Mouse (Mus musculus) CH12.LX (cell line): ENCODE data around the gene Olfr1425. TPM values are rescaled to one million over a fixed set of nuclear protein-coding genes. Genes with fewer than 3 reads are reported as not detected.
"Not testable (repeated sequence)": the region's sequence is repeated elsewhere in the genome, so short reads cannot be mapped to it uniquely, and the experiment has no call there.

ENCODE experiments used
- DNase-seq: peaks from one replicate; pipeline ENCODE4 v3.0.0-alpha.2; 2013; ENCODE audit errors: extremely low read depth
- H3K27ac ChIP-seq: 2 replicates; pipeline ENCODE4 v1.5.1; 2012; ENCODE audit warnings: low read depth, mild to moderate bottlenecking, control low read depth, moderate library complexity; ENCODE audit not compliant: insufficient read depth
- H3K27me3 ChIP-seq: replicated peaks from 2 replicates; pipeline ENCODE3; 2012; ENCODE audit warnings: inconsistent platforms
- H3K36me3 ChIP-seq, 2 experiments: replicated peaks in 1 of 2; 2 replicates each; pipeline versions ENCODE3 to v1.6.1; 2012; ENCODE audit warnings: inconsistent platforms in 1 of 2, low read length in 1 of 2, mild to moderate bottlenecking in 1 of 2, mixed read lengths in 1 of 2, moderate library complexity in 1 of 2; ENCODE audit not compliant: control insufficient read depth in 1 of 2, insufficient read depth in 1 of 2
- H3K4me1 ChIP-seq, 2 experiments: 2 replicates each; pipeline ENCODE4 v1.6.1; 2012; ENCODE audit warnings: inconsistent platforms in 1 of 2, moderate library complexity in 1 of 2; ENCODE audit not compliant: insufficient read depth in 2 of 2, control insufficient read depth in 1 of 2
- H3K4me2 ChIP-seq: 2 replicates; pipeline ENCODE4 v1.6.1; 2012; ENCODE audit warnings: low read depth, mild to moderate bottlenecking, control low read depth; ENCODE audit not compliant: poor library complexity, insufficient read depth, severe bottlenecking
- H3K4me3 ChIP-seq, 3 experiments: fragments of 150-350 bp in 1 of 3; sonication (generic) in 1 of 3; replicated peaks in 1 of 3; 2 replicates each; pipeline versions ENCODE3 to v1.5.1; 2011 to 2012; ENCODE audit warnings: low read depth in 2 of 3, low read length in 2 of 3, mild to moderate bottlenecking in 2 of 3, moderate library complexity in 2 of 3, control low read depth in 1 of 3, improper control_type of control experiment in 1 of 3, inconsistent platforms in 1 of 3, mixed read lengths in 1 of 3; ENCODE audit not compliant: poor library complexity in 1 of 3
- H3K79me2 ChIP-seq: replicated peaks from 2 replicates; pipeline ENCODE4 v1.6.1; 2012; ENCODE audit warnings: mild to moderate bottlenecking, moderate library complexity; ENCODE audit not compliant: control insufficient read depth, poor library complexity, insufficient read depth, severe bottlenecking; ENCODE audit errors: extremely low read depth
- H3K9ac ChIP-seq: 2 replicates; pipeline ENCODE4 v1.6.1; 2012; ENCODE audit warnings: low read depth, mild to moderate bottlenecking, control low read depth, moderate library complexity; ENCODE audit not compliant: insufficient read depth
- H3K9me3 ChIP-seq: replicated peaks from 2 replicates; pipeline ENCODE3; 2012; ENCODE audit warnings: low read length, inconsistent platforms, mixed read lengths
- BHLHE40 ChIP-seq: IDR thresholded peaks from 2 replicates; pipeline ENCODE4 v1.6.1; 2011; ENCODE audit warnings: mild to moderate bottlenecking, low read depth, low read length, improper control_type of control experiment
- CHD2 ChIP-seq: IDR thresholded peaks from 2 replicates; pipeline ENCODE4 v1.6.1; 2011; ENCODE audit warnings: low read length, improper control_type of control experiment
- CTCF ChIP-seq, 2 experiments: IDR thresholded peaks in 1 of 2; conservative IDR thresholded peaks in 1 of 2; 2 replicates each; pipeline ENCODE4 v1.5.1; 2011 to 2012; ENCODE audit warnings: low read depth in 2 of 2, low read length in 2 of 2, improper control_type of control experiment in 1 of 2, inconsistent platforms in 1 of 2, mild to moderate bottlenecking in 1 of 2, moderate library complexity in 1 of 2
- GABPA ChIP-seq: IDR thresholded peaks from 2 replicates; pipeline ENCODE4 v1.6.1; 2012; ENCODE audit warnings: low read depth, low read length, improper control_type of control experiment, inconsistent platforms; ENCODE audit not compliant: insufficient replicate concordance
- JUN ChIP-seq: IDR thresholded peaks from 2 replicates; pipeline ENCODE4 v1.6.1; 2011; ENCODE audit warnings: low read depth, mild to moderate bottlenecking, low read length, improper control_type of control experiment, moderate library complexity; ENCODE audit not compliant: insufficient read depth
- MAFK ChIP-seq: IDR thresholded peaks from 2 replicates; pipeline ENCODE4 v1.6.1; 2011; ENCODE audit warnings: low read length, improper control_type of control experiment; ENCODE audit not compliant: insufficient replicate concordance
- MAZ ChIP-seq: IDR thresholded peaks from 2 replicates; pipeline ENCODE4 v1.6.1; 2012; ENCODE audit warnings: low read depth, mild to moderate bottlenecking, inconsistent platforms, low read length, improper control_type of control experiment, moderate library complexity
- MEF2A ChIP-seq: IDR thresholded peaks from 2 replicates; pipeline ENCODE4 v1.6.1; 2014; ENCODE audit warnings: low read depth, mild to moderate bottlenecking, inconsistent platforms, low read length, improper control_type of control experiment, borderline replicate concordance
- NELFE ChIP-seq: IDR thresholded peaks from 2 replicates; pipeline ENCODE4 v1.6.1; 2011; ENCODE audit warnings: low read depth, low read length, improper control_type of control experiment
- PAX5 ChIP-seq: IDR thresholded peaks from 2 replicates; pipeline ENCODE4 v1.6.1; 2012; ENCODE audit warnings: low read length, inconsistent platforms, mixed read lengths
- POLR2AphosphoS2 ChIP-seq: IDR thresholded peaks from 2 replicates; pipeline ENCODE4 v1.6.1; 2011; ENCODE audit warnings: low read depth, low read length, improper control_type of control experiment
- SIN3A ChIP-seq: IDR thresholded peaks from 2 replicates; pipeline ENCODE4 v1.6.1; 2012; ENCODE audit warnings: low read length, improper control_type of control experiment, inconsistent platforms
- SMC3 ChIP-seq: IDR thresholded peaks from 2 replicates; pipeline ENCODE4 v1.6.1; 2011; ENCODE audit warnings: low read depth, low read length, improper control_type of control experiment
- USF1 ChIP-seq: IDR thresholded peaks from 2 replicates; pipeline ENCODE4 v1.6.1; 2014; ENCODE audit warnings: low read depth, mild to moderate bottlenecking, inconsistent platforms, low read length, improper control_type of control experiment
- ZKSCAN1 ChIP-seq: IDR thresholded peaks from 2 replicates; pipeline ENCODE4 v1.6.1; 2012; ENCODE audit warnings: low read depth, inconsistent platforms, low read length, improper control_type of control experiment, borderline replicate concordance
- ZMIZ1 ChIP-seq: IDR thresholded peaks from 2 replicates; pipeline ENCODE4 v1.6.1; 2012; ENCODE audit warnings: low read depth, mild to moderate bottlenecking, inconsistent platforms, low read length, improper control_type of control experiment
- dilution Hi-C: fragments of 300-500 bp; cut with MboI; formaldehyde crosslinking; loops from 2 replicates; pipeline ENCODE4 v1.14.3; 2020; ENCODE audit warnings: low sequenced_read_pairs; ENCODE audit not compliant: extremely low pct_unique_long_range_greater_than_20kb, extremely low pct_ligation_motif_present
- in situ Hi-C: fragments of 300-500 bp; cut with MboI; formaldehyde crosslinking; loops from 3 replicates; pipeline ENCODE4 v1.14.3; 2019; ENCODE audit warnings: low sequenced_read_pairs, low pct_ligation_motif_present, low pct_unique_long_range_greater_than_20kb, mixed read lengths
- polyA plus RNA-seq: library from polyadenylated mRNA; unstranded; fragments of >175 nt; gene quantifications from 2 replicates; pipeline ENCODE4 v1.2.1, GENCODE M21; 2012; ENCODE audit warnings: low read depth; ENCODE audit not compliant: insufficient read length
- total RNA-seq, 2 experiments: library from RNA; depleted of rRNA; stranded (reverse); fragments of 300-350 nt in 1 of 2; fragments of >200 nt in 1 of 2; gene quantifications; 2 replicates each; pipeline ENCODE4 v1.2.3; 2012 to 2014

The Olfr1425 gene
- total and polyA plus RNA-seq, 3 experiments: not detected

- in situ Hi-C loops: no loop called here
- Histone ChIP-seq H3K79me2 (no peaks in the 10 kb centered on the region), H3K9me3 (no peaks in the 10 kb centered on the region), H3K4me3 (no peak within 1 kb of the TSS), H3K4me2 (no peak within 1 kb of the TSS), H3K9ac (no peak within 1 kb of the TSS), H3K27me3 (no peaks in the 10 kb centered on the region), H3K36me3 (no peaks in the 10 kb centered on the region), H3K4me1 (peaks cover 0 to 3% of the 10 kb centered on the region in 2 experiments; a peak in 1 of 4 replicates), H3K27ac (no peak within 1 kb of the TSS)
- dilution Hi-C loops: no loop called here
- TF ChIP-seq ZMIZ1 (no peak), SMC3 (no peak), SIN3A (no peak), ZKSCAN1 (no peak), CTCF (conservative IDR thresholded peaks at IDR 0.05 in 1 of 2, IDR thresholded peaks at IDR 0.05 in 1 of 2; ENCODE audit: low read depth in 2 of 2, low read length in 2 of 2) (no peak), CHD2 (no peak), BHLHE40 (no peak), USF1 (no peak), JUN (no peak), MAZ (no peak), MAFK (no peak), NELFE (no peak), PAX5 (no peak), POLR2AphosphoS2 (no peak), GABPA (no peak), MEF2A (no peak)
- DNase-seq: no peak
These were observed 14.4 kb upstream of the Olfr1425 start, which contains the start of gene Olfr1426 for GRCm38 (mm10) chr19:12091913-12092312. TSS of gene Olfr1426 (minus strand) at chr19:12092013.

- H3K27me3 ChIP-seq, H3K4me1 ChIP-seq, DNase-seq, H3K4me3 ChIP-seq, H3K36me3 ChIP-seq, H3K9me3 ChIP-seq, H3K4me2 ChIP-seq, dilution Hi-C loops, in situ Hi-C loops, H3K9ac ChIP-seq, H3K27ac ChIP-seq, H3K79me2 ChIP-seq: not testable (repeated sequence)
These were observed 8.0 kb downstream of the Olfr1425 start for GRCm38 (mm10) chr19:12069546-12069945.

GRCm38 (mm10) chr19:12067806-12068205 lies 9.7 kb downstream of the Olfr1425 start:
- H3K4me2 ChIP-seq, H3K27ac ChIP-seq, H3K79me2 ChIP-seq, DNase-seq, dilution Hi-C loops, H3K36me3 ChIP-seq, H3K9ac ChIP-seq, in situ Hi-C loops, H3K27me3 ChIP-seq, H3K9me3 ChIP-seq, H3K4me3 ChIP-seq, H3K4me1 ChIP-seq: not testable (repeated sequence)

- H3K4me3 ChIP-seq, in situ Hi-C loops, H3K36me3 ChIP-seq, dilution Hi-C loops, H3K4me2 ChIP-seq, H3K79me2 ChIP-seq, H3K9ac ChIP-seq, H3K9me3 ChIP-seq, H3K27ac ChIP-seq, H3K4me1 ChIP-seq, DNase-seq, H3K27me3 ChIP-seq: not testable (repeated sequence)
These were observed 14.9 kb downstream of the Olfr1425 start, which contains the start of gene Olfr1424 for GRCm38 (mm10) chr19:12062582-12062981. TSS of gene Olfr1424 (minus strand) at chr19:12062682.
